Mouse (Mus musculus): ENCODE measurements around the gene Tspan14. TPM values are rescaled to one million over a fixed set of nuclear protein-coding genes. Genes with fewer than 3 reads are reported as not detected.

Gene Tspan14
- total RNA-seq, 1 experiment, result 26.5 TPM

GRCm38 (mm10) chr14:40999904-41000645, 33.5 kb upstream of the Tspan14 start:
- no peak for DNase-seq (ENCODE audit: low read depth, low spot score)
- Histone ChIP-seq H3K9ac (ENCODE audit: insufficient read depth, low read depth, low read length, poor library complexity, severe bottlenecking) (no peak overlapping the region), H3K4me3 (ENCODE audit: insufficient read depth in 1 of 2, low read depth in 1 of 2, low read length in 2 of 2, poor library complexity in 1 of 2, severe bottlenecking in 1 of 2) (no peak overlapping the region), H3K9me3 (ENCODE audit: control insufficient read depth, insufficient read depth, low read depth, low read length) (no peaks in the 10 kb centered on the region), H3K36me3 (ENCODE audit: control insufficient read depth, insufficient read depth, low read length, poor library complexity, severe bottlenecking) (no peaks in the 10 kb centered on the region), H3K4me1 (ENCODE audit: control insufficient read depth in 2 of 2, insufficient read depth in 2 of 2, low read length in 2 of 2, poor library complexity in 1 of 2) (peaks cover 0 to 8% of the 10 kb centered on the region in 2 experiments; a peak in 1 of 4 replicates), H3K27ac (ENCODE audit: insufficient read depth, low read depth, low read length, poor library complexity, severe bottlenecking) (no peak overlapping the region)
- TF ChIP-seq ZNF384 (IDR thresholded peaks at IDR 0.05; ENCODE audit: low read depth, low read length), result no peak
- TF ChIP-seq MAFK (IDR thresholded peaks at IDR 0.05; ENCODE audit: insufficient read depth, low read depth, low read length), result no peak
- no peak for TF ChIP-seq HCFC1 (IDR thresholded peaks at IDR 0.05; ENCODE audit: borderline replicate concordance, insufficient read depth, low read length)
- TF ChIP-seq ZC3H11A (IDR thresholded peaks at IDR 0.05; ENCODE audit: borderline replicate concordance, low read depth, low read length), result no peak
- TF ChIP-seq CHD2 (IDR thresholded peaks at IDR 0.05; ENCODE audit: low read depth, low read length), result no peak
- in situ Hi-C loops (cut with MboI; ENCODE audit: low sequenced_read_pairs in 2 of 2, unreplicated experiment in 2 of 2), result no loop called here

- no peak for DNase-seq (ENCODE audit: low read depth, low spot score)
- Histone ChIP-seq H3K4me1 (ENCODE audit: control insufficient read depth in 2 of 2, insufficient read depth in 2 of 2, low read length in 2 of 2, poor library complexity in 1 of 2) (no peaks in the 10 kb centered on the region), H3K9me3 (ENCODE audit: control insufficient read depth, insufficient read depth, low read depth, low read length) (no peaks in the 10 kb centered on the region), H3K27ac (ENCODE audit: insufficient read depth, low read depth, low read length, poor library complexity, severe bottlenecking) (no peak overlapping the region), H3K9ac (ENCODE audit: insufficient read depth, low read depth, low read length, poor library complexity, severe bottlenecking) (no peak overlapping the region), H3K4me3 (ENCODE audit: insufficient read depth in 1 of 2, low read depth in 1 of 2, low read length in 2 of 2, poor library complexity in 1 of 2, severe bottlenecking in 1 of 2) (no peak overlapping the region), H3K36me3 (ENCODE audit: control insufficient read depth, insufficient read depth, low read length, poor library complexity, severe bottlenecking) (no peaks in the 10 kb centered on the region)
- TF ChIP-seq ZNF384 (IDR thresholded peaks at IDR 0.05; ENCODE audit: low read depth, low read length) (no peak), HCFC1 (IDR thresholded peaks at IDR 0.05; ENCODE audit: borderline replicate concordance, insufficient read depth, low read length) (no peak), MAFK (IDR thresholded peaks at IDR 0.05; ENCODE audit: insufficient read depth, low read depth, low read length) (no peak), ZC3H11A (IDR thresholded peaks at IDR 0.05; ENCODE audit: borderline replicate concordance, low read depth, low read length) (no peak), CHD2 (IDR thresholded peaks at IDR 0.05; ENCODE audit: low read depth, low read length) (no peak)
- in situ Hi-C loops (cut with MboI; ENCODE audit: low sequenced_read_pairs in 2 of 2, unreplicated experiment in 2 of 2), result no loop called here
These were observed 29.6 kb upstream of the Tspan14 start for GRCm38 (mm10) chr14:40996171-40996570.

- TF ChIP-seq CHD2 (IDR thresholded peaks at IDR 0.05; ENCODE audit: low read depth, low read length), result no peak
- TF ChIP-seq HCFC1 (IDR thresholded peaks at IDR 0.05; ENCODE audit: borderline replicate concordance, insufficient read depth, low read length), result no peak
- no peak for TF ChIP-seq ZNF384 (IDR thresholded peaks at IDR 0.05; ENCODE audit: low read depth, low read length)
- TF ChIP-seq ZC3H11A (IDR thresholded peaks at IDR 0.05; ENCODE audit: borderline replicate concordance, low read depth, low read length), result no peak
- TF ChIP-seq MAFK (IDR thresholded peaks at IDR 0.05; ENCODE audit: insufficient read depth, low read depth, low read length), result no peak
- Histone ChIP-seq H3K36me3 (ENCODE audit: control insufficient read depth, insufficient read depth, low read length, poor library complexity, severe bottlenecking) (no peaks in the 10 kb centered on the region), H3K9ac (ENCODE audit: insufficient read depth, low read depth, low read length, poor library complexity, severe bottlenecking) (no peak overlapping the region), H3K9me3 (ENCODE audit: control insufficient read depth, insufficient read depth, low read depth, low read length) (no peaks in the 10 kb centered on the region), H3K27ac (ENCODE audit: insufficient read depth, low read depth, low read length, poor library complexity, severe bottlenecking) (no peak overlapping the region), H3K4me1 (ENCODE audit: control insufficient read depth in 2 of 2, insufficient read depth in 2 of 2, low read length in 2 of 2, poor library complexity in 1 of 2) (no peaks in the 10 kb centered on the region), H3K4me3 (ENCODE audit: insufficient read depth in 1 of 2, low read depth in 1 of 2, low read length in 2 of 2, poor library complexity in 1 of 2, severe bottlenecking in 1 of 2) (no peak overlapping the region)
- DNase-seq (ENCODE audit: low read depth, low spot score), result no peak
- in situ Hi-C loops (cut with MboI; ENCODE audit: low sequenced_read_pairs in 2 of 2, unreplicated experiment in 2 of 2), result no loop called here
These were observed 25.9 kb upstream of the Tspan14 start for GRCm38 (mm10) chr14:40992464-40992863.

- no peaks in the 10 kb centered on the region for H3K9me3 ChIP-seq (ENCODE audit: control insufficient read depth, insufficient read depth, low read depth, low read length)
- no peak overlapping the region for H3K9ac ChIP-seq (ENCODE audit: insufficient read depth, low read depth, low read length, poor library complexity, severe bottlenecking)
- H3K27ac ChIP-seq (ENCODE audit: insufficient read depth, low read depth, low read length, poor library complexity, severe bottlenecking), result no peak overlapping the region
- DNase-seq (ENCODE audit: low read depth, low spot score), result no peak
- TF ChIP-seq HCFC1 (IDR thresholded peaks at IDR 0.05; ENCODE audit: borderline replicate concordance, insufficient read depth, low read length) (no peak), ZC3H11A (IDR thresholded peaks at IDR 0.05; ENCODE audit: borderline replicate concordance, low read depth, low read length) (no peak), CHD2 (IDR thresholded peaks at IDR 0.05; ENCODE audit: low read depth, low read length) (no peak), MAFK (IDR thresholded peaks at IDR 0.05; ENCODE audit: insufficient read depth, low read depth, low read length) (no peak), ZNF384 (IDR thresholded peaks at IDR 0.05; ENCODE audit: low read depth, low read length) (no peak)
- no peak overlapping the region for H3K4me3 ChIP-seq (ENCODE audit: insufficient read depth in 1 of 2, low read depth in 1 of 2, low read length in 2 of 2, poor library complexity in 1 of 2, severe bottlenecking in 1 of 2)
- H3K36me3 ChIP-seq (ENCODE audit: control insufficient read depth, insufficient read depth, low read length, poor library complexity, severe bottlenecking), result no peaks in the 10 kb centered on the region
- H3K4me1 ChIP-seq (ENCODE audit: control insufficient read depth in 2 of 2, insufficient read depth in 2 of 2, low read length in 2 of 2, poor library complexity in 1 of 2), result no peaks in the 10 kb centered on the region
- in situ Hi-C loops (cut with MboI; ENCODE audit: low sequenced_read_pairs in 2 of 2, unreplicated experiment in 2 of 2), result no loop called here
These were observed 22.2 kb upstream of the Tspan14 start for GRCm38 (mm10) chr14:40988780-40989179.

All from ES-E14 (cell line).